Mouse (Mus musculus) small intestine, adult 2 months (tissue): Measurements from ENCODE around the gene Insl3.

ENCODE experiments used
- CTCF ChIP-seq: fragments of 200-500 bp; IDR thresholded peaks from 2 replicates; pipeline ENCODE4 v1.5.1; 2012; ENCODE audit warnings: low read depth, mild to moderate bottlenecking, control low read depth, inconsistent platforms, low read length, moderate library complexity, mixed read lengths; ENCODE audit not compliant: insufficient replicate concordance, insufficient read length; ENCODE audit errors: extremely low read depth
- POLR2A ChIP-seq: fragments of 200-500 bp; IDR thresholded peaks from 2 replicates; pipeline ENCODE4 v1.6.1; 2012; ENCODE audit warnings: low read depth, mild to moderate bottlenecking, control low read depth, inconsistent platforms, low read length, moderate library complexity

DNA sequence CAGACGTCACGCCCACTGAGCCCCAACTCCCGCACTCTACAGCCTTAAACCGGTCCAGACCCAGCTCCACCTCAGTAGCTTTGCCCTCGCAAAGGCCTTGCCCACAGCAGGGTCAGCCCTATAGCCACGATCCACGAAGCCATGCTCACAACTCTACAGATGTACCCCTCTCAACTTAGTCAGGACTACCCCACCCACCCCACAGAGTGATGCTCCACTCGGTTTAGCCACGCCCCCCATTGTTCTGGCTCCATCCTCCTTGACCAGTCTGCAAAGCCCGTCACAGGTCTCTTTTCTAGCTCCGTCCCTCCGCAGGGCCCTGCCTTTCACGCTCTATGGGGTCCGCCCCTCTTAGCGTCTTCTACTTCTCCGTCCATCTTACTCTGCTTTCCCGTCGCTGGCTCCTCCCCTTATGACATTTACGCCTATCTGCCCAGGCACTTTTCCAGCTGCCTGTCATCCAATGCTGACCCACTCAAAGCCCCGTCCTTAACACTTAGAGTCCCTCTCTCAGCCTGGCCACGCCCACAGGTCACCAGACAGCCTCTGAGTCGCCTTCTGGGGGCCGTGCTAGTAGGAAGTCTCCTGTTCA lies 2.8 kb upstream of the Insl3 start:
- 0 out of 2 replicates have a peak, but pooled peaks have one; percentile 16 for TF ChIP-seq POLR2A
- TF ChIP-seq CTCF = no peak
